Mouse (Mus musculus) ES-Bruce4 (cell line): ENCODE data around the gene Hrh1.

Experiments used
- CTCF ChIP-seq: IDR thresholded peaks from one replicate; pipeline ENCODE4 v1.8.1; 2011; ENCODE audit warnings: low read depth, low read length
- POLR2A ChIP-seq: IDR thresholded peaks from one replicate; pipeline ENCODE4 v1.8.1; 2011; ENCODE audit warnings: low read length; ENCODE audit not compliant: insufficient read depth

GRCm38 (mm10) chr6:114398626-114399025 lies 890 bp downstream of the Hrh1 start:
- TF ChIP-seq CTCF: peak; percentile 34
- no peak for TF ChIP-seq POLR2A
